Mouse (Mus musculus) Patski (cell line): ENCODE data around the gene Rtn4ip1. TPM values are rescaled to one million over a fixed set of nuclear protein-coding genes. Genes with fewer than 3 reads are reported as not detected.
A peak's percentile ranks its signal among the peaks of the same experiment; 100 is the strongest.
"Not testable (repeated sequence)": the region's sequence is repeated elsewhere in the genome, so short reads cannot be mapped to it uniquely, and the experiment has no call there.

Experiments
- ATAC-seq: fragments of 100-300 bp; one replicate; pipeline ENCODE4 v1.8.0; 2021
- CTCF ChIA-PET: fragments of 350-600 bp; sonication (Branson Sonifier 250); formaldehyde crosslinking; loops from one replicate; lab custom pipeline; 2022; ENCODE audit warnings: inconsistent platforms; lab: Charles Lee
- POLR2A ChIA-PET: fragments of 350-600 bp; sonication (Branson Sonifier 250); formaldehyde crosslinking; loops from one replicate; lab custom pipeline; 2022; ENCODE audit warnings: antibody characterized with exemption, inconsistent platforms; lab: Charles Lee
- DNase-seq: peaks from one replicate; pipeline ENCODE4 v3.0.0-alpha.2; 2011; ENCODE audit warnings: low read depth, low spot score
- H3K27me3 ChIP-seq: fragments of 371-371 bp; one replicate; pipeline ENCODE4 v1.5.1; 2021
- CTCF ChIP-seq: fragments of 100-300 bp; IDR thresholded peaks from one replicate; pipeline ENCODE4 v1.5.1; 2021
- in situ Hi-C: fragments of 300-500 bp; cut with MboI; formaldehyde crosslinking; loops from 3 replicates; pipeline ENCODE4 v1.11.1; 2018; ENCODE audit warnings: low pct_unique_long_range_greater_than_20kb, mixed read lengths
- polyA plus RNA-seq: library from polyadenylated mRNA; unstranded; gene quantifications from one replicate; pipeline ENCODE4 v1.2.3, GENCODE M21; 2021

Gene Rtn4ip1
- polyA plus RNA-seq, 1 experiment from 2014 or later: 13.9 TPM

- ATAC-seq (no peak), DNase-seq (no peak)
- in situ Hi-C loops: no loop called here
- POLR2A ChIA-PET: interaction anchor here (0.6 to 1.3 kb wide), 2 partner anchors 259 to 347 kb away, joined by 3 read pairs; no protein-coding TSS in a partner anchor
- H3K27me3 ChIP-seq: no peaks in the 10 kb centered on the region
- CTCF ChIA-PET: interaction anchor here (1.4 to 2.4 kb wide), 2 partner anchors 143 to 353 kb away, joined by 3 to 10 read pairs; no protein-coding TSS in a partner anchor
- no peak for TF ChIP-seq CTCF
Measured at GRCm38 (mm10) chr10:43927736-43928135, 26.1 kb downstream of the Rtn4ip1 start.

DNA sequence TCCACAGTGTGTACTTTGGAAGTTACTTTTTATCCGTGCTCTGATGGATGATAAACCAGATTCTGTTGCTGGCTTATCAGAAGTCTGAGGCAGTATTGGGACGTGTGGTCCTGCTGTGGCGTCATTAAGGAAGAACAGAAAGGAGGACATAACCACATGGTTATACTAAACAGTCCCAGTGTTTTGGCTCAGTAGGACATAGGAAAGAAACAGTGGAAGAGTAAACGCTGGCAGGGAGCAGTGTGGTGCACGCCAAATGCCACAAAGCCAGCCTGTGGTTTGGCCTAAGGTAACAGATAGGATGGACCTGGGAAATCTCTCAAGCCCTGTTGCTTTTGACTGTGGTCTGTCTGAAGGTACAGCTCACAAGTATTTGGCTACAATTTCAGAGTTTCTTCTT, 27.0 kb downstream of the Rtn4ip1 start:
- no peak for TF ChIP-seq CTCF
- in situ Hi-C loops: no loop called here
- DNase-seq (peak; percentile 15), ATAC-seq (no peak)
- no peaks in the 10 kb centered on the region for H3K27me3 ChIP-seq
- POLR2A ChIA-PET: interaction anchor here (0.6 to 1.3 kb wide), 2 partner anchors 338 to 348 kb away, joined by 3 read pairs; no protein-coding TSS in a partner anchor
- CTCF ChIA-PET: interaction anchor here (1.1 to 2.4 kb wide), 3 partner anchors 13 to 361 kb away, joined by 3 to 10 read pairs (median 3); no protein-coding TSS in a partner anchor

GRCm38 (mm10) chr10:43939136-43939662, 37.6 kb downstream of the Rtn4ip1 start:
- POLR2A ChIA-PET: no interaction called here
- in situ Hi-C loops: no loop called here
- H3K27me3 ChIP-seq: no peaks in the 10 kb centered on the region
- CTCF ChIA-PET: interaction anchor here (0.9 kb wide), 1 partner anchor 30 kb away, joined by 3 read pairs; no protein-coding TSS in a partner anchor
- no peak for ATAC-seq
- DNase-seq: no peak
- TF ChIP-seq CTCF: no peak

DNA sequence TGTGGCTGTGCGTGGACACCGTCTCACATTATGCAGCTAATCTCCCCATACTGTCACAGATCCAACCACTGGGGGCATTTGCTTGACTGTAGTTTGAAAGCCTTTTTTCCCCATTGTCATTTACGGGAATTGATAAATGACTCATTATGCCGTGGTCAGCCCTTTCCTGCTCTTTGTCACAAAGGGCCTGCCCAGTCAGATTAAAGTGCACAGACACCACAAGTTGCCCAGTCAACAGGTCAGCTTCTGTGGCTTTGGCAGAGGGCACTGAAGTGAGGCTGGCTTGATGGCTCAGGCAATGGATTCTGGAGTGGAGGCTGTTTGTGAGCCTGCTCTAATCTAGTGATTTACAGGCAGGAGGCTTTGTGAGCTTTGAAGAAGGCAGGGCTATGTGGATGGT, 42.1 kb downstream of the Rtn4ip1 start:
- POLR2A ChIA-PET: no interaction called here
- ATAC-seq (peak; percentile 53), DNase-seq (peak; percentile 17)
- no peak for TF ChIP-seq CTCF
- H3K27me3 ChIP-seq: no peaks in the 10 kb centered on the region
- in situ Hi-C loops: no loop called here
- CTCF ChIA-PET: interaction anchor here (0.5 to 3.2 kb wide), 6 partner anchors 10 to 369 kb away, joined by 3 to 16 read pairs (median 3); no protein-coding TSS in a partner anchor

GRCm38 (mm10) chr10:43945435-43945834, 43.8 kb downstream of the Rtn4ip1 start:
- no peak for DNase-seq

DNA sequence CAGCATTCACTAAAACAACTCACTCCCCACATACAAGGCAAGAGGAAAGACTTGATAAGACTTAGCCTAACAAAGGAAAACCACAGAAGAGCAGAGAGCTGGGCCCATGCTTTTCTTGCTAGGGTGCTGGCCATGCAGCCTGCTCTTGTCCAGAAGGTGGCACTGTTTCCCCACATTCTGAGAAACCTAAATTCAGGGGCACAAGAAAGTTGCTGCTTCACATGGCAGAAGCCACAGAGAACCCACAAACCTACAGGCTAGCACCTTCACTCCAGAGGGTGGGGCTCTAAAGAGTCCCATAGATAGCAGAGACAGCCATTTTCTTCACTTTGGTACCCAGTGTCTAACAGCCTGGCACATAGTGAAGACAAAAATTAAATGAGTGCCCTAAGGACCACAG, 52.3 kb downstream of the Rtn4ip1 start:
- ChIA-PET CTCF (interaction anchor here (0.6 to 5.9 kb wide), 14 partner anchors 9 to 381 kb away, joined by 3 to 48 read pairs (median 4); no protein-coding TSS in a partner anchor), POLR2A (interaction anchor here (1.0 kb wide), 1 partner anchor 118 kb away, joined by 3 read pairs; no protein-coding TSS in a partner anchor)
- in situ Hi-C loops: loop anchor here (10.0 kb wide), 1 partner anchor 281 kb away; no protein-coding TSS in a partner anchor
- no peaks in the 10 kb centered on the region for H3K27me3 ChIP-seq
- DNase-seq (no peak), ATAC-seq (no peak)
- peak; percentile 94 for TF ChIP-seq CTCF

More at GRCm38 (mm10) chr10:43945435-43945834, 43.8 kb downstream of the Rtn4ip1 start:
- ATAC-seq: no peak
- H3K27me3 ChIP-seq: no peaks in the 10 kb centered on the region
- TF ChIP-seq CTCF: no peak
- ChIA-PET CTCF (interaction anchor here (3.2 kb wide), 1 partner anchor 8 kb away, joined by 16 read pairs; no protein-coding TSS in a partner anchor), POLR2A (no interaction called here)
- in situ Hi-C loops: no loop called here

- DNase-seq (no peak), ATAC-seq (no peak)
- TF ChIP-seq CTCF: no peak
- H3K27me3 ChIP-seq: no peaks in the 10 kb centered on the region
- in situ Hi-C loops: no loop called here
- ChIA-PET POLR2A (no interaction called here), CTCF (interaction anchor here (0.9 to 4.4 kb wide), 2 partner anchors 11 to 21 kb away, joined by 3 to 21 read pairs; no protein-coding TSS in a partner anchor)
Measured at GRCm38 (mm10) chr10:43964943-43965342, 63.3 kb downstream of the Rtn4ip1 start.

GRCm38 (mm10) chr10:43973244-43973643, 71.6 kb downstream of the Rtn4ip1 start:
- ChIA-PET POLR2A (interaction anchor here (1.1 kb wide), 1 partner anchor 30 kb away, joined by 3 read pairs; no protein-coding TSS in a partner anchor), CTCF (interaction anchor here (1.0 to 2.3 kb wide), 3 partner anchors 19 to 104 kb away, joined by 3 to 7 read pairs (median 5); no protein-coding TSS in a partner anchor)
- ATAC-seq: peak; percentile 61
- DNase-seq: peak; percentile 64
- in situ Hi-C loops: no loop called here
- no peak for TF ChIP-seq CTCF
- no peaks in the 10 kb centered on the region for H3K27me3 ChIP-seq

DNA sequence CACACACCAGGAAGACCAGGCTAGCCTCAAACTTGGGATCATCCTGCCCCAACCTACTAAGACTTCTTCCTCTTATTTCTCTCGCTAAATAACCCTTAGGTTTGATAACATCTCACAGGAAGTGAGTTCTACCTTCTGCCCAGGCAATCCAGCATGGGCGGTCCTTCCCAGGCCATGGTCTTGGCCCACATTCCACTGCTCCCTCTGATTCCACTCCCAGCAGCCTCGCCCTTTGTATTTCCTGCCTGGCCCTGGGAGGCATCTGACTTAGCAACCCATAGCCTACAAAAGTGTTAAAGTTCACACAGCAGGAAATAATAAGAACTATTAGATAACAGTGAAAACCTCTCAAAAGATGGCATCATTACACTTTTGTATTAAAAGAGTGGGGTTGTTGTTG, 75.7 kb downstream of the Rtn4ip1 start:
- DNase-seq: no peak
- in situ Hi-C loops: no loop called here

DNA sequence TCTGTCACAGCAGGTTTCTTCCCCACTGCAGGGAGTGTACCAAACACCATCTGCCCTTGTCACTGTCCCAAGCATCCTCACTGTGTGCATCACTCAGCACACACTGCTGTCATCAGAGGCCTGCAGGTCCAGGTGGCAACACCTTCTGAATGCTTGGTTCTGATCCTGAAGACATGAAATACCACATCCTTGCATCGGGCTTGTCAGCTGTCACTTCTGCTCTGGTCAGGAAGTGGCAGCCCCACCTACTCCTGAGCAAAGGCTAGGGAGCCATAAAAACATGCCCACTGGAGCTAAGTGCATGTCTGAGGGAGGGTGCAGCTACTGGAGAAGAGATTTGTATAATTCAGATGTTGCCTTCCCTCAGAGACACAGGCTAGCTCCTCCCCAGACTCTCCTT, 78.5 kb downstream of the Rtn4ip1 start:
- ATAC-seq: no peak
- in situ Hi-C loops: no loop called here
- CTCF ChIA-PET: no interaction called here
- no peak for DNase-seq
- POLR2A ChIA-PET: no interaction called here
- no peak for TF ChIP-seq CTCF
- no peaks in the 10 kb centered on the region for H3K27me3 ChIP-seq

More for the DNA sequence above, 75.7 kb downstream of the Rtn4ip1 start:
- TF ChIP-seq CTCF: no peak
- POLR2A ChIA-PET: no interaction called here
- no peak for ATAC-seq
- no peaks in the 10 kb centered on the region for H3K27me3 ChIP-seq
- CTCF ChIA-PET: no interaction called here

DNA sequence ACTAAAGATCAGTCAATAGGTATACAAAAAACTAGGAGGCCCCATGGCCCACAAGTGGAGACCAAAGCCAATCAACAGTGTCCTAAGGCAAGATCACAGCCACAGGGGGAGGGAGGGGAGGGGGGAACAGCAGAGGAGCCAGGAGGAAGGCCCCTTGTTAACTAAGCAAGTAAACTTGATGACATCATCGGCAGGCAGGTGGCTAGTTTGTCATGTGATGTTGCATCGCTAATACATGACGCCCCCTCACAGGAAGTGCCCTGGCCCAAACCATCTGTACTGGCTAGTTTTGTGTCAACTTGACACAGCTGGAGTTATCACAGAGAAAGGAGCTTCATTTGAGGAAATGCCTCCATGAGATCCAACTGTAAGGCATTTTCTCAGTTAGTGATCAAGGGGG, 79.1 kb downstream of the Rtn4ip1 start:
- CTCF ChIA-PET, POLR2A ChIA-PET, ATAC-seq, H3K27me3 ChIP-seq, in situ Hi-C loops, DNase-seq: not testable (repeated sequence)
